Mouse (Mus musculus) central nervous system, embryonic 18 days (tissue): ENCODE measurements around the gene Vmp1. TPM values are rescaled to one million over a fixed set of nuclear protein-coding genes. Genes with fewer than 3 reads are reported as not detected.

ENCODE experiments used
- polyA plus RNA-seq: library from polyadenylated mRNA; depleted of rRNA; stranded (reverse); fragments of >200 nt; gene quantifications from 2 replicates; pipeline ENCODE4 v1.2.3, GENCODE M21; 2012; rRNA removed

The Vmp1 gene
- 62.1 and 69.4 TPM in 2 replicates for polyA plus RNA-seq

GRCm38 (mm10) chr11:86683395-86684125, at the start of gene Vmp1, which contains the start of gene Ptrh2:
TSS of gene Vmp1 (minus strand) at chr11:86683836.
TSS of gene Ptrh2 (plus strand) at chr11:86683985.

DNA sequence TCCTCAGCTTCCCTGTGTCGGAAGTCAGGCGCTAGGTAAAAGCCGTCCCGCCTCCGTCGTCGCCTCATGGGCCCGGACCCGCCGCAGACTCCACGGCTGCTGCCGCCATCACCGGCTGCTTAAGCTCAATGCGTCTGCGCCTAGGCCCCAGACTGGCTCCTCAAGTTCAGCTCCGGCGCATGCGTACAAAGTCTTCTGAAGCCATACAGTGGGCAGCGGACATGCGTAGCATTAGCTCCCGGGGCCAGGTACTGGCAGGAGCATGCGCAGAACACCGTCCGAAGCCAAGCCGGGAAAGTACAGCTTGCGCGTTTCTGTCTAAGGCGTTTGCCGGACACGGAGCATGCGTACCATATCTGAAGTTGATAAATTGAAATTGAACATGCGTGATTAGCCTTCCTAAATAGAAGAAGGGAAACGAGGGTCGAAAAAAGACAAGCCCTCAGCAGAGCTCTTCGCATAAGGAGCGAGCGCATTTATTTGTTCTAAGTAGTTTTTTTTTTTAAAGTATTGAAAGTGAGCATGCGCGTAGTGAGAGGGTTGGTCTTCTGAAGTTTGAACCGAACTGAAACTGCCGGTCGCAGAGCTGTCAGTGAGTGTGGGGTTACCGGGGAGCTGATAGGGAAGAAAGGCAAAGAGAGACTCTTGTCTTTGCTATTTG, 138.9 kb downstream of the Vmp1 start, which contains the start of the genes Rps6kb1 and Tubd1:
Rps6kb1 (minus strand) TSS at position 167 of the 661 bp plus-strand sequence.
Tubd1 (plus strand) TSS at position 353 of the 661 bp plus-strand sequence.

Other genes with a start within 250 kb of the Vmp1 start
- gene Rnft1, start 199.2 kb downstream of the Vmp1 start, polyA plus RNA-seq, result 8.7 and 10.5 TPM in 2 replicates
- 29.0 and 30.8 TPM in 2 replicates for gene Rps6kb1, start 139.0 kb downstream of the Vmp1 start, polyA plus RNA-seq
- gene Tubd1, start 138.8 kb downstream of the Vmp1 start, polyA plus RNA-seq, result 6.3 and 6.7 TPM in 2 replicates
- gene Ptrh2, start 149 bp upstream of the Vmp1 start, polyA plus RNA-seq, result 20.0 and 21.5 TPM in 2 replicates
- gene Cltc, start 73.7 kb upstream of the Vmp1 start, polyA plus RNA-seq, result 171 and 187 TPM in 2 replicates
- 14.9 and 15.3 TPM in 2 replicates for gene Dhx40, start 123.9 kb upstream of the Vmp1 start, polyA plus RNA-seq